Mouse (Mus musculus): ENCODE measurements around the gene Ptprm. TPM values are rescaled to one million over a fixed set of nuclear protein-coding genes. Genes with fewer than 3 reads are reported as not detected.

Gene Ptprm
- polyA plus RNA-seq, 1 experiment = 4.6 TPM

GRCm38 (mm10) chr17:66755191-66755654 lies 599.0 kb downstream of the Ptprm start:
- Histone ChIP-seq H3K4me3 (ENCODE audit: control insufficient read depth, low read depth, low read length) (no peak overlapping the region), H3K27me3 (ENCODE audit: control insufficient read depth, insufficient read depth, low read length) (no peaks in the 10 kb centered on the region), H3K4me1 (ENCODE audit: control insufficient read depth, insufficient read depth, low read length) (no peaks in the 10 kb centered on the region), H3K27ac (ENCODE audit: control insufficient read depth, insufficient read depth, low read depth, low read length) (no peak overlapping the region), H3K36me3 (ENCODE audit: control insufficient read depth, insufficient read depth, low read length) (no peaks in the 10 kb centered on the region)
- TF ChIP-seq CTCF (IDR thresholded peaks at IDR 0.05; ENCODE audit: control insufficient read depth, insufficient read depth, insufficient replicate concordance, low read depth, low read length) (0 out of 2 replicates have a peak, but pooled peaks have one; percentile 11), POLR2A (IDR thresholded peaks at IDR 0.05; ENCODE audit: control insufficient read depth, low read depth, low read length) (no peak)

DNA sequence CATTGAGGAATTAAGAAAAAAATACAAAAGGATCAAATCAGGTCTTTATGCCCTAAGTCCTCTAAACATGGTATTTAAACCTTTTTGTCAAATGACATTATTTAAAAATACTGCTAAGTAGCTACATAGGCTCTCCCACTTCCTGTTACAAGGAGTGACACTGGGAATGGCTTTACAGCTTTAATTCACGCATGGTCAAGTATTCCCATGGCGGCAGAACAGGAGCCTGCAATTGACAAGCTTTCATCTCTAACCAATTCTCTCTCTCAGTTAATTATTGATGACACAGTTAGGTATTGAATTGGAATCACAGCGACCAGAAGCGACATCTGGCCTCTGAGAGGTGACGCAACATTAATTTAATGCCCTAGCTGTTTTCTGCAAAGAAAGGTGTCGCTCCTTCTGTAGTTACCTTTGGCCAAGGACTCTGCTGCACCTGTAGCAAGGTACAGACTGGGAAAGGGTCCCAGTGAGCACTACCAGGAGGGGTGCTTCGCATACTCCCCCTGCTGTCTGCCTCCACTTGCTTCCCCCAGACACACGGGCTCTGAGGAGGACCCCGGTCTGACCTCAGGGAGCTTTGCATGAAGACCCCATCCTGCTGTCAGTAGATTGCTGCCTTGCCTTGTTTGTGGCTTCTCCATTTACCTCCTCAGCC lies 599.9 kb downstream of the Ptprm start:
- no peaks in the 10 kb centered on the region for H3K4me1 ChIP-seq (ENCODE audit: control insufficient read depth, insufficient read depth, low read length)
- H3K36me3 ChIP-seq (ENCODE audit: control insufficient read depth, insufficient read depth, low read length) = no peaks in the 10 kb centered on the region
- H3K4me3 ChIP-seq (ENCODE audit: control insufficient read depth, low read depth, low read length) = no peak overlapping the region
- no peak overlapping the region for H3K27ac ChIP-seq (ENCODE audit: control insufficient read depth, insufficient read depth, low read depth, low read length)
- TF ChIP-seq POLR2A (IDR thresholded peaks at IDR 0.05; ENCODE audit: control insufficient read depth, low read depth, low read length) (no peak), CTCF (IDR thresholded peaks at IDR 0.05; ENCODE audit: control insufficient read depth, insufficient read depth, insufficient replicate concordance, low read depth, low read length) (no peak)
- no peaks in the 10 kb centered on the region for H3K27me3 ChIP-seq (ENCODE audit: control insufficient read depth, insufficient read depth, low read length)

- H3K4me3 ChIP-seq (ENCODE audit: control insufficient read depth, low read depth, low read length) = no peak overlapping the region
- no peak overlapping the region for H3K27ac ChIP-seq (ENCODE audit: control insufficient read depth, insufficient read depth, low read depth, low read length)
- H3K36me3 ChIP-seq (ENCODE audit: control insufficient read depth, insufficient read depth, low read length) = no peaks in the 10 kb centered on the region
- TF ChIP-seq CTCF (IDR thresholded peaks at IDR 0.05; ENCODE audit: control insufficient read depth, insufficient read depth, insufficient replicate concordance, low read depth, low read length) = no peak
- TF ChIP-seq POLR2A (IDR thresholded peaks at IDR 0.05; ENCODE audit: control insufficient read depth, low read depth, low read length) = no peak
- no peaks in the 10 kb centered on the region for H3K27me3 ChIP-seq (ENCODE audit: control insufficient read depth, insufficient read depth, low read length)
- H3K4me1 ChIP-seq (ENCODE audit: control insufficient read depth, insufficient read depth, low read length) = no peaks in the 10 kb centered on the region
Observed at GRCm38 (mm10) chr17:66751746-66752145, 602.5 kb downstream of the Ptprm start.

DNA sequence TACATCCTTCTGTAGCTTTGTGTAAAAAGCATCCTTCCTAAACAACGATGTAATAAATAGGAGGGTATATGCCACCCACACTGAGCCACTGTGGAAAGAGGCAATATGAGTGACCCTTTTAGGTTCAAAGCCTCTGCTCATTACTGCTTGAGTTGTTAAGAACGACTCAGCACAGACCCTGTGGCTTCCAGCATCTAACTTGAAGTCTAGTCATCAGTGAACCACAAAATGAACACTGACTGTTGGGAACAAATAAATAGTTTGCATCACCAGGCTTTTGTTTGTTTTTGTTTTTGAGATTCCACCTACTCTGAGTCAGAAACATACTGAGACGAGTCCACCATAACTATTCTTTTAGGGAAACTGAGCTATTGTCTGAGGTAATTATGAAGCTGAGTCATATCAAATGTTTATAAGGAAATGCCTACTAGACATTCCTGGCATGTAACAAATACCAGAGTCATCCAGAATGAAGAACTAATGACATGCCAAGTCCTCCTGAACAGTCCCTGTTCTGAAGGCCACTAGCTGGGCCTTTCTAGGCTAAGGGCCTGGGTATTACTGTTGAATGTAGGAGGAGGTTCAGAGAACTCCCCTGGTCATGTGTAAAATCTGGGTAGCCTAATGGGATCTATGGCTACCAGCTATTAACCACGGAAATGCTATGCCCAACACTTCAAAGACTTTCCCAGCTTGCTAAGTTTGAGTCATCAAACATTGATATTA lies 603.6 kb downstream of the Ptprm start:
- no peaks in the 10 kb centered on the region for H3K4me1 ChIP-seq (ENCODE audit: control insufficient read depth, insufficient read depth, low read length)
- H3K27ac ChIP-seq (ENCODE audit: control insufficient read depth, insufficient read depth, low read depth, low read length) = no peak overlapping the region
- no peak for TF ChIP-seq CTCF (IDR thresholded peaks at IDR 0.05; ENCODE audit: control insufficient read depth, insufficient read depth, insufficient replicate concordance, low read depth, low read length)
- TF ChIP-seq POLR2A (IDR thresholded peaks at IDR 0.05; ENCODE audit: control insufficient read depth, low read depth, low read length) = no peak
- H3K36me3 ChIP-seq (ENCODE audit: control insufficient read depth, insufficient read depth, low read length) = no peaks in the 10 kb centered on the region
- no peaks in the 10 kb centered on the region for H3K27me3 ChIP-seq (ENCODE audit: control insufficient read depth, insufficient read depth, low read length)
- H3K4me3 ChIP-seq (ENCODE audit: control insufficient read depth, low read depth, low read length) = no peak overlapping the region

DNA sequence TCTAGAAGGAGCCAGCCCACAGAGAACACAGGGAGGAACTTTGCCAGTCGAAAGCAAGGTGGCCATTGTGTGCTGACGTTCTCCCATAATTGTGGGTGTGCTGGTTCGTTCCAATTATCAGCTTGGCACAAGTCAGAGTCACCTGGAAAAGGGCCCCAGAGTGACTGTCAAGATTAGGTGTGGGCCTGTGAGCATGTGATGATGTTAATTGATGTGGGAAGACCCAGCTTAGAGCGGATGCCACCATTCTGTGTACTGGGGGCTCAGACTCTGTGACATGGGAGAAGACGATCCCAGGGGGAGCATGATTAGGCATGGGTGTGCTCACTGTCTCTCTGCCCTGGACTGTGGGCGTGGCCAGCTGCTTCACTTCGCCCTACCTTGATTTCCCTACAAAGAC lies 604.3 kb downstream of the Ptprm start:
- Histone ChIP-seq H3K4me1 (ENCODE audit: control insufficient read depth, insufficient read depth, low read length) (no peaks in the 10 kb centered on the region), H3K27ac (ENCODE audit: control insufficient read depth, insufficient read depth, low read depth, low read length) (no peak overlapping the region), H3K4me3 (ENCODE audit: control insufficient read depth, low read depth, low read length) (no peak overlapping the region), H3K27me3 (ENCODE audit: control insufficient read depth, insufficient read depth, low read length) (no peaks in the 10 kb centered on the region), H3K36me3 (ENCODE audit: control insufficient read depth, insufficient read depth, low read length) (no peaks in the 10 kb centered on the region)
- no peak for TF ChIP-seq POLR2A (IDR thresholded peaks at IDR 0.05; ENCODE audit: control insufficient read depth, low read depth, low read length)
- TF ChIP-seq CTCF (IDR thresholded peaks at IDR 0.05; ENCODE audit: control insufficient read depth, insufficient read depth, insufficient replicate concordance, low read depth, low read length) = no peak

GRCm38 (mm10) chr17:66746506-66746905 lies 607.8 kb downstream of the Ptprm start:
- no peaks in the 10 kb centered on the region for H3K36me3 ChIP-seq (ENCODE audit: control insufficient read depth, insufficient read depth, low read length)

GRCm38 (mm10) chr17:66743321-66743720 lies 610.9 kb downstream of the Ptprm start:
- TF ChIP-seq CTCF (IDR thresholded peaks at IDR 0.05; ENCODE audit: control insufficient read depth, insufficient read depth, insufficient replicate concordance, low read depth, low read length) (no peak), POLR2A (IDR thresholded peaks at IDR 0.05; ENCODE audit: control insufficient read depth, low read depth, low read length) (no peak)
- Histone ChIP-seq H3K27ac (ENCODE audit: control insufficient read depth, insufficient read depth, low read depth, low read length) (no peak overlapping the region), H3K27me3 (ENCODE audit: control insufficient read depth, insufficient read depth, low read length) (no peaks in the 10 kb centered on the region), H3K36me3 (ENCODE audit: control insufficient read depth, insufficient read depth, low read length) (no peaks in the 10 kb centered on the region), H3K4me3 (ENCODE audit: control insufficient read depth, low read depth, low read length) (no peak overlapping the region), H3K4me1 (ENCODE audit: control insufficient read depth, insufficient read depth, low read length) (no peaks in the 10 kb centered on the region)

More at GRCm38 (mm10) chr17:66746506-66746905, 607.8 kb downstream of the Ptprm start:
- Histone ChIP-seq H3K4me1 (ENCODE audit: control insufficient read depth, insufficient read depth, low read length) (no peaks in the 10 kb centered on the region), H3K4me3 (ENCODE audit: control insufficient read depth, low read depth, low read length) (no peak overlapping the region), H3K27ac (ENCODE audit: control insufficient read depth, insufficient read depth, low read depth, low read length) (no peak overlapping the region), H3K27me3 (ENCODE audit: control insufficient read depth, insufficient read depth, low read length) (no peaks in the 10 kb centered on the region)
- TF ChIP-seq POLR2A (IDR thresholded peaks at IDR 0.05; ENCODE audit: control insufficient read depth, low read depth, low read length) = no peak
- TF ChIP-seq CTCF (IDR thresholded peaks at IDR 0.05; ENCODE audit: control insufficient read depth, insufficient read depth, insufficient replicate concordance, low read depth, low read length) = no peak
